Mouse (Mus musculus) bone marrow macrophage, adult 2 months (primary cell): ENCODE measurements around the gene Caln1.

Experiments used
- CTCF ChIP-seq: IDR thresholded peaks from 2 replicates; pipeline ENCODE4 v1.5.1; 2012; ENCODE audit warnings: low read depth, mild to moderate bottlenecking, low read length, moderate library complexity
- POLR2A ChIP-seq: IDR thresholded peaks from 2 replicates; pipeline ENCODE4 v1.6.1; 2012; ENCODE audit warnings: mild to moderate bottlenecking, low read depth, low read length, borderline replicate concordance

DNA sequence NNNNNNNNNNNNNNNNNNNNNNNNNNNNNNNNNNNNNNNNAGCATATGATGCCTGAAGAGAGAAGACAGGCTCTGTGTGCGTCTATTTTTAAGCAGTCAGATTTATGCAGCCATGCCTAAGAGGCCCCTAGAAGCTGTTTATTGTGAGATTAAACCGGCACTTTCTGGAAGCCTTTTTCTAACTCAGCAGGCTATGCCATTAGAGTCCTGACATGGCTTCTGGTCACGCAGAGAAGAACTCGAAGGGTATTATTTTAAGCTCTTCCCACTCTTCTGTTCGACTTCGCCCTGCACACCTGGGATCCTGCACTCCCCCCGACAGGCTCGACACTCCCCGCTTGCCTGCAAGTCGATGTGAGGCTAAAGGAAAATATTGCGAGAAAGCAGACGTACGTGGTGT, 372.9 kb downstream of the Caln1 start:
- no peak for TF ChIP-seq CTCF
- TF ChIP-seq POLR2A = no peak
